Mouse (Mus musculus): ENCODE measurements around the gene Zc3h10.

DNA sequence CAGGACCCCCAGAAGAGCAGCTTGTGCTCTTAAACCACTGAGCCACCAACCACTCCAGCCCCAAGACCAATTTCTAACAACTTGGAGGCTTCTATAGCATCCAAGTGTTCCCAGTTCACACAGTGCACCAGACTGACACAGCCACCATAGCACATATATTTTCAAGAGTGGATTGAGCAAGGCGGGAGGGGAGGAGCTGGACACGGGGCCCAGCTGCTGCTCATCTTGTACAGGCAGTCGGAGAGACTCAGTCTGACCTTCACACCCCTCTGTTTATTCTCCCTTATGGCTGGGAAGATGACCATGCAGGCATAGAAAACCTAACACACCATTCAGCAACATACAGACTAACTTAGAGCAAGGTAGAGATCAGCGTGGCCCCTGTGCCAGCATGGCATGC, 37.7 kb downstream of the Zc3h10 start:
- TF ChIP-seq POLR2A (IDR thresholded peaks at IDR 0.05; ENCODE audit: borderline replicate concordance, control insufficient read depth, low read depth, low read length): no peak
- no peak for TF ChIP-seq CTCF (IDR thresholded peaks at IDR 0.05; ENCODE audit: control insufficient read depth, insufficient read depth, low read length)

All from bone marrow, adult 2 months (tissue).